ENCODE assay signal across 11 mouse cellular contexts in the genomic region with DNA sequence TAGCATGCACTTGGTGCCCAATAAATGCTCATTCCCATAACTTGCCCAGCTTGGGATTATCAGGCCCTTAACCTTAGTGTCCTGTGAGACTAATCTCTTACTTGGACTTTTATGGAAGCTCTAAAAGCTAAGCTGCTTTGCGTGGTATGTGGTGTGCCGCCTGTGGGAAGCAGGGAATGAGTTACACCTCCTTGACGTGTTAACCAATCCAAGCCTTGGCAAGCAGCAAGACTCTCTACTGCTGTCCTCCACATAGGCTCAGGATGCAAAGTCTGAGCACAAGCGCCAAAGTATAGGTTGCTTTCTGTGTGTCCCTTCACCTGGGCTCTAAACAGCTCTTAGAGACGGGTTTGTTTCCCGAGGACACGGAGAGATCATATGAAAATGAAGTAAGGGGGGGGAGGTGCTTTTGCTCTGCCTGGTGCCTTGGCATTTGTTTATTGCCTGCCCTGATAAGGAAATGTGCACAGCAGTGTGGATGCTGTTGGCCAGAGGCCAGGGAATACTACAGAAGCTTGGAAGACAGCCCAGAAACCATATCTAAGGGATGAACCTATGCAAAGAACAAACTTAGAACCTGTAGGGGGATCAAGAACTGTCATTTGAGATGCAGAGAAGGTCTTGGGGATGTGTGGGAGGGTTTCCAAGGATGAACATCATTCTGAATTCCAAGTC.
A peak's percentile ranks its signal among the peaks of the same experiment; 100 is the strongest.
DNase-seq lines count a peak whose midpoint lies in the region; ATAC-seq and TF ChIP-seq lines count a peak whose summit lies in the region.
"Had no signal": no experiment of that assay in that cellular context is flagged by ENCODE, and none has a peak within 500 bp of the region (broad histone marks: within the 10 kb centered on the region; RNA-seq: fewer than 3 reads in every experiment).

No protein-coding gene starts in this region.

- peak overlapping the region; percentile 25; the same call in 1 of the 2 replicates for H3K4me2 ChIP-seq in heart, embryonic 13.5 days
- no peak overlapping the region for H3K4me2 ChIP-seq in limb, embryonic 14.5 days (replicated peaks; ENCODE audit: low read depth, low read length, severe bottlenecking)
- H3K4me2 ChIP-seq: embryonic facial prominence, embryonic 15.5 days had no signal

- no peaks in the 10 kb centered on the region for H3K4me1 ChIP-seq in heart, embryonic 13.5 days
- H3K4me1 ChIP-seq in limb, embryonic 14.5 days (ENCODE audit: control insufficient read depth, insufficient read depth, low read length) = no peaks in the 10 kb centered on the region
- H3K4me1 ChIP-seq in limb, embryonic 10.5 days = no peaks in the 10 kb centered on the region
- H3K4me1 ChIP-seq: embryonic facial prominence, embryonic 15.5 days had no signal

- H3K9ac ChIP-seq in heart, embryonic 13.5 days = no peak overlapping the region
- no peak overlapping the region for H3K9ac ChIP-seq in limb, embryonic 14.5 days (ENCODE audit: low read depth, low read length, severe bottlenecking)
- H3K9ac ChIP-seq: embryonic facial prominence, embryonic 15.5 days had no signal

- no peak for TF ChIP-seq POLR2A in limb, embryonic 14.5 days (IDR thresholded peaks at IDR 0.05; ENCODE audit: borderline replicate concordance, extremely low read depth, insufficient read depth, insufficient read length)

- intact Hi-C loops in heart, postnatal 14 days (cut with DNase I) = no loop called here
- intact Hi-C loops in left cerebral cortex, postnatal 25 days (cut with DNase I) = no loop called here

- H3K27ac ChIP-seq in heart, embryonic 13.5 days (replicated peaks) = peak overlapping the region; percentile 58
- H3K27ac ChIP-seq in limb, embryonic 14.5 days (replicated peaks; ENCODE audit: low read depth, low read length) = no peak overlapping the region
- no peak overlapping the region for H3K27ac ChIP-seq in limb, embryonic 10.5 days
- H3K27ac ChIP-seq: embryonic facial prominence, embryonic 15.5 days had no signal

- no peaks in the 10 kb centered on the region for H3K27me3 ChIP-seq in heart, embryonic 13.5 days (replicated peaks)
- H3K27me3 ChIP-seq in limb, embryonic 14.5 days (ENCODE audit: control insufficient read depth, insufficient read depth, low read length) = no peaks in the 10 kb centered on the region
- H3K27me3 ChIP-seq in limb, embryonic 10.5 days (ENCODE audit: low read depth, poor library complexity, severe bottlenecking) = no peaks in the 10 kb centered on the region
- H3K27me3 ChIP-seq: embryonic facial prominence, embryonic 15.5 days had no signal

- H3K36me3 ChIP-seq in heart, embryonic 13.5 days = no peaks in the 10 kb centered on the region
- H3K36me3 ChIP-seq in limb, embryonic 14.5 days (ENCODE audit: control insufficient read depth, insufficient read depth, low read length) = no peaks in the 10 kb centered on the region
- H3K36me3 ChIP-seq in limb, embryonic 10.5 days = no peaks in the 10 kb centered on the region
- H3K36me3 ChIP-seq: embryonic facial prominence, embryonic 15.5 days had no signal

- WGBS in heart, embryonic 13.5 days = 54% methylated on average over 7 of the region's 7 CpGs
- 69% methylated on average over 7 of the region's 7 CpGs for WGBS in limb, embryonic 14.5 days
- WGBS in limb, embryonic 10.5 days = 88% methylated on average over 7 of the region's 7 CpGs

- no peaks in the 10 kb centered on the region for H3K9me3 ChIP-seq in heart, embryonic 13.5 days
- no peaks in the 10 kb centered on the region for H3K9me3 ChIP-seq in limb, embryonic 14.5 days (ENCODE audit: control insufficient read depth, low read length)
- no peaks in the 10 kb centered on the region for H3K9me3 ChIP-seq in limb, embryonic 10.5 days (replicated peaks)
- H3K9me3 ChIP-seq: embryonic facial prominence, embryonic 15.5 days had no signal

- DNase-seq in adrenal gland, adult 2 months = peak; percentile 10
- DNase-seq in adrenal gland, postnatal 25 days = no peak
- no peak for DNase-seq in heart, postnatal 14 days
- DNase-seq in limb, embryonic 14.5 days (ENCODE audit: low spot score) = peak; percentile 52
- no peak for DNase-seq in limb, embryonic 10.5 days (ENCODE audit: low spot score)
- peak; percentile 34 to 38 for DNase-seq in left cerebral cortex, postnatal 25 days (ENCODE audit: low spot score in 2 of 2)
- no peak for DNase-seq in cerebellum, adult 8-10 months
- DNase-seq: kidney, postnatal 14 days; thymus, postnatal 4 days had no signal

- no peak overlapping the region for H3K4me3 ChIP-seq in heart, embryonic 13.5 days
- H3K4me3 ChIP-seq in limb, embryonic 14.5 days (replicated peaks; ENCODE audit: low read length) = no peak overlapping the region
- H3K4me3 ChIP-seq in limb, embryonic 10.5 days = no peak overlapping the region
- H3K4me3 ChIP-seq: embryonic facial prominence, embryonic 15.5 days had no signal

- no peak; the same call in 1 of the 2 replicates for ATAC-seq in heart, embryonic 13.5 days (ENCODE audit: extremely low read depth, insufficient number of reproducible peaks, low FRiP score, low TSS enrichment)
- no peak for ATAC-seq in limb, embryonic 14.5 days (ENCODE audit: low FRiP score, low read depth)

Comparison
In these comparisons a context has a peak if more than half of its experiments do, and no peak if none do; other contexts are left out.
1. DNase-seq: peak in adrenal gland, adult 2 months (single experiment), limb, embryonic 14.5 days (single experiment) and left cerebral cortex, postnatal 25 days (2 of 2); none in adrenal gland, postnatal 25 days (single experiment), heart, postnatal 14 days (0 of 2), limb, embryonic 10.5 days (single experiment) and cerebellum, adult 8-10 months (single experiment).